Mouse (Mus musculus) kidney, embryonic 15.5 days (tissue): ENCODE measurements around the gene B3gat3. TPM values are rescaled to one million over a fixed set of nuclear protein-coding genes. Genes with fewer than 3 reads are reported as not detected.

Experiments used
- ATAC-seq: fragments of 200-750 bp; cut with Nextera tagmentation; replicated peaks from 2 replicates; pipeline ENCODE4 v1.8.0; 2017; ENCODE audit warnings: moderate TSS enrichment; ENCODE audit not compliant: low FRiP score
- H3K27ac ChIP-seq: fragments of 300-500 bp; sonication (generic); 2 replicates; pipeline ENCODE4 v1.5.1; 2015; ENCODE audit warnings: mild to moderate bottlenecking, inconsistent platforms
- H3K27me3 ChIP-seq: fragments of 300-500 bp; sonication (generic); 2 replicates; pipeline ENCODE4 v1.6.1; 2015; ENCODE audit warnings: inconsistent platforms
- H3K36me3 ChIP-seq: fragments of 300-500 bp; sonication (generic); 2 replicates; pipeline ENCODE4 v1.6.1; 2015; ENCODE audit warnings: inconsistent platforms
- H3K4me1 ChIP-seq: fragments of 300-500 bp; sonication (generic); 2 replicates; pipeline ENCODE4 v1.6.1; 2015; ENCODE audit warnings: inconsistent platforms
- H3K4me2 ChIP-seq: fragments of 300-500 bp; sonication (generic); 2 replicates; pipeline ENCODE4 v1.6.1; 2015; ENCODE audit warnings: moderate library complexity, mild to moderate bottlenecking, inconsistent platforms
- H3K4me3 ChIP-seq: fragments of 300-500 bp; sonication (generic); replicated peaks from 2 replicates; pipeline ENCODE4 v1.5.1; 2015; ENCODE audit warnings: mild to moderate bottlenecking, inconsistent platforms
- H3K9ac ChIP-seq: fragments of 300-500 bp; sonication (generic); 2 replicates; pipeline ENCODE4 v1.6.1; 2015; ENCODE audit warnings: mild to moderate bottlenecking, inconsistent platforms
- H3K9me3 ChIP-seq: fragments of 300-500 bp; sonication (generic); replicated peaks from 2 replicates; pipeline ENCODE4 v1.6.1; 2016; ENCODE audit warnings: inconsistent platforms
- WGBS: fragments of 180-500 bp; shearing (Covaris S2); methylation state at CpG from one replicate; pipeline ENCODE4 v1.1.7; 2015; ENCODE audit warnings: mixed read lengths; 5-methylcytosine and 5-hydroxymethylcytosine counted together
- polyA plus RNA-seq: library from polyadenylated mRNA; unstranded; fragments of >200 nt; fragmentation: Nextera tagmentation; extraction: Ambion mirVana; gene quantifications from 2 replicates; pipeline ENCODE4 v1.2.1, GENCODE M21; 2015

The B3gat3 gene
- polyA plus RNA-seq, 1 experiment from 2014 or later, result 51.8 TPM

DNA sequence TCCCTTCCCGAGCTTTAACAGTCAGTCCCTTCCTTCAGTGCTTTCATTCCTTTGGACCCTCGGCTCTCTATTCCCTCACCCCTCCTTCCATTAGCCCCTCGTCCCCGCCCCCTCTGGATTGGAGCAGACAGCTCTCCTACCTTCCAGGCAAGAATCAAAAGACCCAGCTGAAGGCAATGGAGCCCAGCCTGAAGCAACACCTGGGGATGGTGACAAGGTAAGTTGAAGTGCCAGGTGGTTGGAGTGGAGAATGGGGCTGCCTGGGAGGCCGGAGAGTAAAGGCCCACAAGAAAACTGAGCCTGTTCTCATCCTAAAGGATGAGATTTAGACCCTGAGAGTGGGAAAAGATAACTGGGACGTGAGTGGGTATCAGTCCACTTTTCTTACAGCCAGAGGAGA is 11.6 kb upstream of the B3gat3 start:
- Histone ChIP-seq H3K36me3 (peaks cover 98% of the 10 kb centered on the region), H3K4me3 (no peak overlapping the region), H3K4me1 (no peaks in the 10 kb centered on the region), H3K27ac (no peak overlapping the region), H3K27me3 (no peaks in the 10 kb centered on the region), H3K9me3 (no peaks in the 10 kb centered on the region), H3K4me2 (no peak overlapping the region), H3K9ac (no peak overlapping the region)
- no peak for ATAC-seq
- 91% methylated on average over 6 of the region's 6 CpGs for WGBS

DNA sequence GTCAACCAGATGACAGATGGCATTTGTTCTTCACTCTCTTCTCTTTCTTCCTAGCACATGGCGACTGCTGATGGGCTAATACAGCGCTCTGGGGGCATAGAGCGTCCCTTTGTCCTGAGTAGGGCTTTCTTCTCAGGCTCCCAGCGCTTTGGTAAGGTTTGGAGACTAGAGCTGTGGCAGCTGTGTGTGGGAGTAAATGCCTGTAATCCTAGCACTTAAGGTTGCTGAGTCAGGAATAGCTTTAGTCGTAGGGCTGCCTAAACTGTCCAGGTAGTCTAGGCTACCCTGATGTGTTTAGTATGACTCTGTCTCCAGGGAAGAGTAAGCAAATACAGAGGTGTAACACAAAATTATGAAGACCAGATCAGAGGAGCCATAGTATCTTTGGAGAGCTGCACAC is 8.4 kb upstream of the B3gat3 start:
- ATAC-seq, result no peak
- Histone ChIP-seq H3K4me1 (no peaks in the 10 kb centered on the region), H3K4me2 (no peak overlapping the region), H3K27me3 (no peaks in the 10 kb centered on the region), H3K9me3 (no peaks in the 10 kb centered on the region), H3K27ac (no peak overlapping the region), H3K36me3 (peaks cover 100% of the 10 kb centered on the region), H3K4me3 (no peak overlapping the region), H3K9ac (no peak overlapping the region)
- 82% methylated on average over 5 of the region's 5 CpGs for WGBS

DNA sequence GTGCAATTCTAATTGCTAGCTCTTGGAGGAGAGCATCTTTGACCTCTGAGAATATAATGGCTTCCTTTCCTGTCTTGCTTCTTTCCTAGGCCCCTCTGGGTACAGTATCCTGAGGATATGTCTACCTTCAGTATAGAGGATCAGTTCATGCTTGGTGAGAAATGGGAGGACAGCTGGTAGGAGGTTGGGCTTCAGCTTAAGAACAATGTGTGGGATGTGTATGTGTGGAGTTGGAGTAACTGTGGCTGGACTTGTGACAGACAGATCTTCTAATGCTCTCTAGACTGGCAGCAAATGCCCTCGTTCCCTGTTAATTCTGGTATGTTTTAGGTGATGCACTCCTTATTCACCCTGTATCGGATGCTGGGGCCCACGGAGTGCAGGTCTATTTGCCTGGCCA is 6.0 kb upstream of the B3gat3 start:
- no peak for ATAC-seq
- no peak overlapping the region for H3K4me3 ChIP-seq
- 93% methylated on average over 3 of the region's 3 CpGs for WGBS

GRCm38 (mm10) chr19:8919000-8919399 is 1.2 kb upstream of the B3gat3 start:
- WGBS, result 91% methylated on average over 3 of the region's 3 CpGs
- no peaks in the 10 kb centered on the region for H3K27me3 ChIP-seq
- H3K27ac ChIP-seq, result no peak overlapping the region
- ATAC-seq, result no peak
- no peaks in the 10 kb centered on the region for H3K9me3 ChIP-seq
- no peak overlapping the region for H3K4me3 ChIP-seq
- no peak overlapping the region for H3K4me2 ChIP-seq
- peaks cover 9% of the 10 kb centered on the region for H3K4me1 ChIP-seq
- peaks cover 48% of the 10 kb centered on the region for H3K36me3 ChIP-seq
- H3K9ac ChIP-seq, result no peak overlapping the region

More for the DNA sequence above, 6.0 kb upstream of the B3gat3 start:
- peaks cover 81% of the 10 kb centered on the region for H3K36me3 ChIP-seq
- H3K27me3 ChIP-seq, result no peaks in the 10 kb centered on the region
- H3K9ac ChIP-seq, result no peak overlapping the region
- no peak overlapping the region for H3K4me2 ChIP-seq
- H3K27ac ChIP-seq, result no peak overlapping the region
- no peaks in the 10 kb centered on the region for H3K9me3 ChIP-seq
- no peaks in the 10 kb centered on the region for H3K4me1 ChIP-seq

DNA sequence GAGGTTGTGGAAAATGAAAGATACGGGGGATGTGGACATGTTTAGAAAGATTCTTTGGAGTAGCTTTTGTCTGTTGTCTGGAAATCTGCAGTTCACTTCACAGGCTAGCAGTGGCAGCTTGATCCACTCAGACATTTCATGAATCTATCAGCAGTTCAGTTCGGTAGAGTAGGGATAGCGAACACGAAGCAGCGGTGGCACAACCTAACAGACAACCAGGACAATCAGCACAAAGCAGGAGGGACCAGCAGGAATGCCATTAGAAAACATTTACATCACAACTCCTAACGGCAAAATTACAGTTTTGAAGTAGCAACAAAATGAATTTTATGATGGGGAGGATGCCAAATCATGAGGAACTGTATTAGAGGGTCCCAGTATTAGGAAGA is 496 bp upstream of the B3gat3 start:
- no peaks in the 10 kb centered on the region for H3K9me3 ChIP-seq
- H3K36me3 ChIP-seq, result peaks cover 41% of the 10 kb centered on the region
- H3K27me3 ChIP-seq, result no peaks in the 10 kb centered on the region
- H3K9ac ChIP-seq, result no peak overlapping the region
- ATAC-seq, result no peak
- peak overlapping the region; percentile 76 for H3K4me2 ChIP-seq
- WGBS, result 53% methylated on average over 6 of the region's 6 CpGs
- H3K27ac ChIP-seq, result peak overlapping the region; percentile 96
- H3K4me3 ChIP-seq, result peak overlapping the region; percentile 88
- peaks cover 9% of the 10 kb centered on the region for H3K4me1 ChIP-seq

GRCm38 (mm10) chr19:8920836-8921291 is 690 bp downstream of the B3gat3 start:
- Histone ChIP-seq H3K4me3 (peak overlapping the region; percentile 88), H3K9me3 (no peaks in the 10 kb centered on the region), H3K4me1 (peaks cover 9% of the 10 kb centered on the region), H3K27me3 (no peaks in the 10 kb centered on the region), H3K9ac (peak overlapping the region; percentile 80), H3K27ac (peak overlapping the region; percentile 96), H3K4me2 (peak overlapping the region; percentile 76), H3K36me3 (peaks cover 38% of the 10 kb centered on the region)
- 1% methylated on average over 6 of the region's 6 CpGs for WGBS
- ATAC-seq, result no peak

- Histone ChIP-seq H3K36me3 (peaks cover 38% of the 10 kb centered on the region), H3K9ac (no peak overlapping the region)
- WGBS, result 74% methylated on average over 9 of the region's 9 CpGs
Measured at GRCm38 (mm10) chr19:8921741-8922140, 1.6 kb downstream of the B3gat3 start.

GRCm38 (mm10) chr19:8926766-8927165 is 6.6 kb downstream of the B3gat3 start:
- no peak overlapping the region for H3K4me2 ChIP-seq
- no peak overlapping the region for H3K4me3 ChIP-seq
- ATAC-seq, result no peak
- H3K36me3 ChIP-seq, result peaks cover 50% of the 10 kb centered on the region
- WGBS, result 85% methylated on average over 2 of the region's 2 CpGs
- H3K27me3 ChIP-seq, result no peaks in the 10 kb centered on the region
- H3K9me3 ChIP-seq, result no peaks in the 10 kb centered on the region
- no peak overlapping the region for H3K9ac ChIP-seq
- peaks cover 28% of the 10 kb centered on the region for H3K4me1 ChIP-seq
- no peak overlapping the region for H3K27ac ChIP-seq

More at GRCm38 (mm10) chr19:8921741-8922140, 1.6 kb downstream of the B3gat3 start:
- no peaks in the 10 kb centered on the region for H3K27me3 ChIP-seq
- no peaks in the 10 kb centered on the region for H3K9me3 ChIP-seq
- H3K4me1 ChIP-seq, result peaks cover 9% of the 10 kb centered on the region
- peak overlapping the region; percentile 76; the same call in 1 of the 2 replicates for H3K4me2 ChIP-seq
- H3K27ac ChIP-seq, result no peak overlapping the region
- ATAC-seq, result no peak
- peak overlapping the region; percentile 88 for H3K4me3 ChIP-seq

GRCm38 (mm10) chr19:8927891-8928525 is 7.8 kb downstream of the B3gat3 start:
- 86% methylated on average over 12 of the region's 12 CpGs for WGBS
- H3K4me2 ChIP-seq, result no peak overlapping the region
- ATAC-seq, result no peak

DNA sequence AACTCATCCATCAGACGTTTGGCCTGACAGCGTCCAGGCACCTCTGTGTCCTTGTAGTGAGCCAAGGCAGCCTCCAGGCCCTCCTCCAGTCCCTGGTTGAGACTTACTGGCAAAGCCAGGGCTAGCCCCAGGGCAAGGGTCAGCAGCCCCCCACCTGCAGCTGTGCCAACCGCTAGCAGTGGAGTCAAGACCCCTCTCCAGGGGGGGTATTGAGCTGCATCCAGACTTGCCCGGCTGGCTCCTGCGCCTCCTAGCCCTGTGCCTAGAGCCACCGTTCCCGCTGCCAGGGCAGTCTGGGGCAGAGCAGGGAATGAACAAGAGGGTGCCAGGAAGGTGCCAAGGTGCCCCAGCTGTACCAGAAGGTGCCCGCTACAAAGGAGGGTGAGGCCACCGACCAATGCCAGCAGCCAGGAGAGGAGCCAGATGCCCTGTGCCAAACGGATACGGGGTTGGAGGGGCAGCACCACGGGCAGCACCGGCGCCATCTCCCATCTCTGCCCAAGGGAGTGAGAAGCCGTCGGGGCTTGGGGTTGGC is 8.6 kb downstream of the B3gat3 start:
- H3K4me1 ChIP-seq, result peaks cover 26% of the 10 kb centered on the region
- peak overlapping the region; percentile 81 for H3K4me3 ChIP-seq
- H3K9me3 ChIP-seq, result no peaks in the 10 kb centered on the region
- peaks cover 52% of the 10 kb centered on the region for H3K36me3 ChIP-seq
- ATAC-seq, result peak; percentile 26; the same call in 1 of the 2 replicates
- WGBS, result 24% methylated on average over 16 of the region's 16 CpGs
- peak overlapping the region; percentile 78 for H3K9ac ChIP-seq
- H3K27ac ChIP-seq, result peak overlapping the region; percentile 90
- H3K4me2 ChIP-seq, result peak overlapping the region; percentile 78
- H3K27me3 ChIP-seq, result no peaks in the 10 kb centered on the region

More at GRCm38 (mm10) chr19:8927891-8928525, 7.8 kb downstream of the B3gat3 start:
- Histone ChIP-seq H3K27me3 (no peaks in the 10 kb centered on the region), H3K36me3 (peaks cover 52% of the 10 kb centered on the region), H3K4me3 (no peak overlapping the region), H3K9ac (no peak overlapping the region), H3K27ac (peak overlapping the region; percentile 90), H3K4me1 (peaks cover 26% of the 10 kb centered on the region), H3K9me3 (no peaks in the 10 kb centered on the region)

- Histone ChIP-seq H3K4me2 (peak within 1 kb of the TSS; percentile 78), H3K9ac (peak within 1 kb of the TSS; percentile 78), H3K9me3 (no peaks in the 10 kb centered on the region), H3K27ac (peak within 1 kb of the TSS; percentile 90), H3K27me3 (no peaks in the 10 kb centered on the region), H3K4me3 (peak within 1 kb of the TSS; percentile 81), H3K36me3 (peaks cover 56% of the 10 kb centered on the region), H3K4me1 (peaks cover 26% of the 10 kb centered on the region)
- under 1% methylated on average over 66 of the region's 74 CpGs for WGBS
- ATAC-seq, result peak; percentile 87
Measured at GRCm38 (mm10) chr19:8929224-8930088, 9.3 kb downstream of the B3gat3 start, which contains the start of the genes Rom1 and Eml3. Rom1 (minus strand) TSS chr19:8929356. Eml3 (plus strand) TSS chr19:8929552.

- ATAC-seq, result no peak
- Histone ChIP-seq H3K9ac (peak overlapping the region; percentile 78), H3K27ac (peak overlapping the region; percentile 90; the same call in 1 of the 2 replicates), H3K4me1 (peaks cover 26% of the 10 kb centered on the region), H3K36me3 (peaks cover 63% of the 10 kb centered on the region), H3K4me3 (peak overlapping the region; percentile 81), H3K9me3 (no peaks in the 10 kb centered on the region), H3K4me2 (peak overlapping the region; percentile 78), H3K27me3 (no peaks in the 10 kb centered on the region)
- WGBS, result 6% methylated on average over 11 of the region's 11 CpGs
Measured at GRCm38 (mm10) chr19:8930117-8930516, 9.9 kb downstream of the B3gat3 start.
